Mouse (Mus musculus): ENCODE measurements around the gene Kmt2e.

Gene Kmt2e

GRCm38 (mm10) chr5:23410718-23411101, 23.5 kb upstream of the Kmt2e start:
- no peak for DNase-seq (ENCODE audit: low read depth)

DNA sequence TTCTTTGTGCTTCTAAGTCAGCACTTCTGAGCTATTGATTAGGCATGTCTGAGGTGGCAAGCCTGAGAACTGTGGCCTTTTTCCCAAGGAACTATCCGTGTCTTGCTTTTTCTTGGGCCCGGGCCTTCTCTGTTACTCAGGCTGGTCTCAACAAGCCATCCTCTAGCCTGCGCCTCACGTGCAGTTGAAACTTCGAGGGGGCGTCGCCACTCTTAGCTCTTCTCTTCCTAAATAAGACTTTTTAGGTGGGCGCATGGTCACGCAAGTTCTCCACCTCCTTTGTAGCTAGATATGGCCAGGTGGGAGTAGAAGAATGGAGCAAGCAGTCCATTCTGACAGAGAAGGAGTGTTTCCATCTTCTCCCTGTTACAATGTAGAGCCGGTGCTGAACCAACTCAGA, 22.6 kb upstream of the Kmt2e start:
- no peak for DNase-seq (ENCODE audit: low read depth)

DNA sequence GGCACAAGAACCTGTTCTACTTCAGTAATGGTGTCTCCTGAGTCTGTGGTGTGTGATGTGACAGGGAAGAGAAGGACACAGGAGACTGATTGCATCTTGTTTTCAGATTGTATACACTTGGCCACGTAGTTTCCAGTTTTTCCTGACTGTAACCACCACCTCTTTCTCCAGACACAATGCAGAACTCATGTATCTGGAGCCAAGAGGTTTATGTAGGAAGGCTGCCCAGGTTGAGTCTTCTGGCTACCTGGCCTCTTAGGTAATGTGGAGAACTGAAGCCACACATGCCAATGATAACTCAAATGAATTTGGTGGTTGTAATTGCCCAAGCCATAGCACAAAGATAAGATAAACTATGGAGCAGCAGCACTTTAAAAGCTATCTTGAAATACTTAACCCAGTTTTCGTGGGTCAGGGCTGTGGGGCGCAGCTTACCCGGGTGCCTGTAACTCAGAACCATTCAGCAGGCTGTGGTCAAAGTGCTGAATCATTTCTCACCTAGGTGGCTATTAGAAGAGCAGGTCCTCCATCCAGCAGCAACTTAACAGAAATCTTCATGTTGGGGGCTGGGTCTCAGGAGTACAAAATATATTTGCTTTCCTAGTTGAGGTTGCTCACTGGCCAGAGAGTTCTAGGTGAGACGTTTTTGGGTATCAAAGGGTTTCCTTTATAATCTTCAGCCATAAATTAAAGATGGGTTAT, 21.8 kb upstream of the Kmt2e start:
- DNase-seq (ENCODE audit: low read depth) = no peak

DNA sequence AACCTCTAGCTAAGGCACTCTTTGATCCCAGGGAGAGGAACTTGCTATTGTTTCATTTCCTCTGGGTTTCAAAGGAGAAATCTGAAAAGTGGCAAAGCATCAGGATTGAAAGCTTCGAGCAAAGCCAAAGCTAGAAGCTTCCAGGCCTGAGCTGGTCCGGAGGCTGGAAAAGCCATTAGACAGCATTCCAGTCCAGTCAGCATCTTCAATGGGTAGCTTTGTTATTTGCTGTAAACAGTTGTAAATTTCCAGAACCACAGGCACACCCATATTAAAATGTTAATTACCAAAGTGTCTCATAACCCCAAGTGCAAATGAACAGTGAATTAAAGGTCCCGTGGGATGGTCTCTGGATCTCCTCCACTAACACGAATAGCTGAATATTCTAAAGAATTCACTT, 21.2 kb upstream of the Kmt2e start:
- no peak for DNase-seq (ENCODE audit: low read depth)

- DNase-seq (ENCODE audit: low read depth) = no peak
Observed at GRCm38 (mm10) chr5:23413575-23414470, 20.4 kb upstream of the Kmt2e start.

DNA sequence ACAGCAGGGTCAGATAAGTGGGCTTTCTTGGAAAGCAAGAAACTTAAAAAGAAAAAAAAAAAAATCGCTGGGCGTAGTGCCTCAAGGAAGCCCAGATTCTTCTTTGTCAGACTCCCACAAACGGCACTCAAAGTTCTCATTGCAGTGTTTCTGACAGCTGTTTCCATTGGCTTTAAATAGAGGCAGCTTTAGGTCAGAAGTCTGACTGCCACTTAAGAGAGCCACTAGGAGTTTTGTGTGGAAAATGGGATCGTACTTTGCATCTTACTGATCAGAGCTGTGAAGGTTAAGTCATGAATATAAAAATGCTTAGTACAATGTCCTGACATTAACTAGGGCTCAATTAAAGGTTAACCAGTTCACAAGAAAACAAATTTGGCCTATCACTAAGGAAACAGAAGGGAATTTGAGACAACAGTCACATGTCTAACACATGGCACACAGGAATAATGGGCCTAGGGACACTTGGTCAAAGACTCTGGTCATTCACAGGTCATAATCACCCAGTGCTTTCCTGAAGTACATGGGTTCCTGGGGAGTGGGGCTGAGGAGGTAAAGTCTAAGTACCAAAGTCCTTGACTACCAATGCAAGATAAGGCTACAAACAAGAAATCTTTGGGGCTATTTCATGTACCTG, 19.6 kb upstream of the Kmt2e start:
- no peak for DNase-seq (ENCODE audit: low read depth)

DNA sequence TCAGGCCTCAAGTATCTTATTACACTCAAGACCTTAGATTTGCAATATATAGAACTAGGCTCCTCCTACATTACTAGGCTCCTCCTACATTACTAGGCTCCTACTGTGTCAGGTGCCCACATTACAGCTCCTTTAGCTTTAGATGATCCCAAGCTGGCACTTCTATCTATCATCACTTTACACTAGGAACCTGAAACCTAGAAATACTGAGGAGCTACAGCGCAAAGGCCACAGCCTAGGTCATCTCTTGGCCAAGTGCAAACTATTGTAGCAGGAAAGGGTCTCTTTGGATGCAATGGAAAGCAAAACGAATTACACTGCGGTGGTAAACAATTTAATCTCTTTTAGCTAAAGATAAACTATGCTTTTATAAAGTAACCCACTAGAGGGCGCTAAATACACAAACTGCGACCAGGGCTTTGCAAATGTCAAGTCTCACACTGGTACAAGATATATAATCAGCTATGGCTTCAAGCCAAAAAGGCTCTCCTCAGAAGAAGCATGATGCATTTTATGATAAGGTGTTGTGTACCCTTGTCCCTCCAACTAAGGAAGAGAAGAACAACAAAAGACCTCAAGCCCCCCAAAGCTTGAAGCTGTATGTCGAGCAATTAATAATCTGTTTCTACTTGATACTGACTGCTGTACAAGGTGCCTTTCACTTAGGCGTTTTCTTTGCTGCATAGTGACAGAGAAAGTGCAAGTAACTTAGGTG, 18.5 kb upstream of the Kmt2e start:
- peak; percentile 91 for DNase-seq (ENCODE audit: low read depth)

DNA sequence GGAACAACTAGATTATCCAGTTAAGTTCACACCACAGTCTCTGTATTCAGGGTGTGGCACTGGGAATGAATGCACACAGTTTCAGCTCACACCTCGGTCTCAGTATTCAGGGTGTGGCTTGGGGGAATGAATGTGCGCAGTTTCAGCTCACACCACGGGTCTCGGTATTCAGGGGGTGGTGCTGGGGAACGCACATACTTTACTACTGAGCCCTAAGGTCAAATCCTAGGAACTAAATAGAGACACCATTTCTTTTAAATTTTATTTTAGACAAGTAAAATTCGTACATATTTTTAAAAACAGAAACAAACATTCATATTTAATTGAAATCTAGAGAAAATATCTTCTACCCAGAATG, 18.0 kb upstream of the Kmt2e start:
- DNase-seq (ENCODE audit: low read depth) = no peak

DNA sequence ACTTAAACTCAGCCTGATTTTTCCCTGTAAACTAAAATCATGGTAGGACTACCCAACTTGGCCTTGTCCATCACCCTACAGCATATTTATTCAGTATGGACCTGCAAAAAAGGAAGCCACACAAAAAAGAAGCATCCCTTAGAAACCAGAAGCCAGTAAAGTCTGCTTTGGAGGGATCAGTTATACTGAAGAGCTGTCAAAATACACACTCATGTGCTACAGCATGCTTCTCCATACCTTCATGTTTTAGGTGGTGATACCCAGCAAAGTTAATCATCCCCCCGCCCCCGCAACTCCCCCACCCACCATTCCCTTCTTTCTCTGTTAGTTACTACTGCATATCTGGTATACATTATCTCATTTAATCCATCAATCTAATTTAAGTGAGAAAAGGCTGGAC, 16.5 kb upstream of the Kmt2e start:
- DNase-seq (ENCODE audit: low read depth) = peak; percentile 44

GRCm38 (mm10) chr5:23418147-23418781, 16.0 kb upstream of the Kmt2e start:
- DNase-seq (ENCODE audit: low read depth) = peak; percentile 96

DNA sequence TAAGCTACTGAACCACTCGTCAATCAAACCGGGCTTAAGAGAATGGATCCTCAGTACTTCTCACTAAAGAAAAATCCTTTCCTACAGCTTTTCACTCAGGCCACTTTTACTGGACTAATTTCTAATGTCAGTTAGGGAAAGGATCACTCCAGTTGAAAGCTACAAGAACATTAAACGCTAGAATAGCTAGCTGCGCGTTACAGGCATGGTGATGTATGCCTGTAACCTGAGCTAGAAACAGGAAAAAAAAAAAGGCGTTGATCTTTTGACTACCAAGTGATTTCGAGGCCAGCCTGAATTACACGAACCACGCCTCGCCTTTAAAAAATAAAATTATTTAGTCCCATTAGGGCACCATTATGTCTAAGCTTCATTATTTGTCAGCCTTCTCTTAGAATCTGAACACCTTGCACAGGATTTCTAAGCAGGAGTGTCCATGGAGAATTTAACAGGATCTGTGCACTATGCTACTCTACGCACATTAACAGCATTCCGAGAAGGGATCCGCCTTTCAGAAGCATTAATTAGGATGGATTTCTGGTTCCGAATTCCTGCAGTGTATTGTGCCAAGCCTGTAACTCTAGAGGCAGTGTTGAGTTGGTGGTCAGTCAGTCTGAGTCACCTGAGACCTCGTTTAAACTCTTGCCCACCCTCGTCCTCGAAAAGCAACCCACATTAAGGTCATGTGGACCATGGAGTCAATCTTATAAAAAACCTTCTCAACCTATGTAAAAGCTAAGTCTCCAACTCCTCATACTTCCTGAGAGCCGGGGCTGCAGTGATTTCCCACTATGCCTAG, 15.2 kb upstream of the Kmt2e start:
- DNase-seq (ENCODE audit: low read depth) = peak; percentile 45

- DNase-seq (ENCODE audit: low read depth) = peak; percentile 68
Observed at GRCm38 (mm10) chr5:23419616-23420170, 14.5 kb upstream of the Kmt2e start.

DNA sequence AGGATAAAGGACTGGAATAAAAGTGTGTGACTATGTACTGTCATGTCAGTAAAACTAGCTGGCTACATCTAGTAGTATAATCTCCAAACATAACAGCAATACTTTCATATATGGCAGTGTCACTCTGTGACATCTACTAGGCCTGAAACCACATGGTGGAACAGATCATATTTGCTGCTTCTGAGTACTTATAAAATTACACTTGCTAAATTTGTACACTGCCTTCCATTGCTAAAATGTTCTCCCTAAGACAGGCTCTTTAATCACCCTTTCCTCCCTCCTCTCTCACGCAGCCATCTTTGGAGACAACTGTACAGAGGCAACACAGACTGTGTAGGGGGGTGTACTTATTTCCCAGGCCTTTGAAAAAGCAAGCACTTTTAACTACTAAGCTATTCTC, 13.8 kb upstream of the Kmt2e start:
- peak; percentile 41 for DNase-seq (ENCODE audit: low read depth)

- no peak for DNase-seq (ENCODE audit: low read depth)
Observed at GRCm38 (mm10) chr5:23421440-23421839, 12.8 kb upstream of the Kmt2e start.

DNA sequence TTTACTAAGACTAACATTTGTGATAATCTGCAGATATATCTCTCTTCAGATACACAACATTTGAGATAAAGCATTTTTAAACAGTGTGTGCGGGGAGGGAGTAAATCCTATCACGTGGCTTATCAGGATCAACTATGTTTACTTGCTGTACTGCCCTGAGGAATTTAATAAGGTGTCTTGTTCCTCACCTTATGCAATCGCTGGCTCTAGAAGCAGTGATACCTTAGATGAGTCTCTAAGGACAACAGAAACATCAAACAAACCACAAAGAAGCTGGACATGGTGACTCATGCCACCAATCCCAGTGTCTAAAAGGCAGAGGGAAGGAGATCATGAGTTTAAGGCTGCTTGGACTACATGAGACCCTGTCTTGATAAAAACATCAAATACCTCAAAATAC, 11.2 kb upstream of the Kmt2e start:
- no peak for DNase-seq (ENCODE audit: low read depth)

GRCm38 (mm10) chr5:23427501-23427900, 6.7 kb upstream of the Kmt2e start:
- no peak for DNase-seq (ENCODE audit: low read depth)

DNA sequence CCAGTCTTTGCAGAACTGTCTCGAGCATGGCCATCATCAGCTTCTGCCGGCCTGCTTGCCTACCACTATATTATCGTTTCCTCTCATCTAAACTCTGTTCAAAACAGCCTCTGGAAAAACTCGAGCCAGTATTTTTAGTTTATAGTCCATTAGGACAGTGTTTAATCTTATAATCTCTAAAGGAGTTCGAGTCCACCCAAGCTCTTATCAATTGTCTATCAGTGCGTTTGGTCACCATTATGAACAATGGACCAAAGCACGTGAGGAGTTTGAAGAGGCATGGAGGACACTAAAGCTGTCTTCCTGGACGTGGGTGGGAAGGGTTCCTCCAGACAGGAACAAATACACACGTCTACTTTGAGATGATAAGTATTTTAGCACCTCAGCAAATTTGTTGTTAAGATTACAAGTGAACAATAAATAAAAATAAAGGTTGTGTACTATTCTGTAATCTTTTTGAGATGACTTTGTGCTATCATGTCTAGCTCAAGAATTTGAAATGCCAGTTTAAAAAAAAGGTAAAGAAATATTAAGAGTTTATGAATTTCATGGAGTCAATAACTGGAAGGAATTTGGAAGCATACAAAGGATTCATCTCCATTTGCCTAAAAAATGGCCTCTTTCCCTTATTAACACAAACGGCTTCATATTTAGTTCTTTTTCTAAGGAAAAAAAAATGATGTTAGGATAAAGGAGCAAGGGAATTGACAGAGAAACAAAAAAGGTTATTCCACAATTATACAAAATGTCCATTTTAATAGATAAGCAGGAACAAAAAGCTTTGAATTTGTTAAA, 3.0 kb upstream of the Kmt2e start:
- DNase-seq (ENCODE audit: low read depth) = peak; percentile 34

GRCm38 (mm10) chr5:23431948-23432707, 2.1 kb upstream of the Kmt2e start:
- no peak for DNase-seq (ENCODE audit: low read depth)
